Mouse (Mus musculus) testis, adult 2 months (tissue): ENCODE results near the gene Mapkapk2. TPM values are rescaled to one million over a fixed set of nuclear protein-coding genes. Genes with fewer than 3 reads are reported as not detected.

Experiments
- H3K27ac ChIP-seq: fragments of 200-500 bp; 2 replicates; pipeline ENCODE4 v1.5.1; 2012; ENCODE audit warnings: low read depth, low read length; ENCODE audit not compliant: control insufficient read depth, insufficient read depth
- H3K27me3 ChIP-seq: fragments of 200-500 bp; 2 replicates; pipeline ENCODE4 v1.6.1; 2012; ENCODE audit warnings: mild to moderate bottlenecking, low read length, moderate library complexity; ENCODE audit not compliant: control insufficient read depth, insufficient read depth
- H3K36me3 ChIP-seq: fragments of 200-500 bp; 2 replicates; pipeline ENCODE4 v1.6.1; 2012; ENCODE audit warnings: mild to moderate bottlenecking, low read length; ENCODE audit not compliant: control insufficient read depth, insufficient read depth
- H3K4me1 ChIP-seq: fragments of 200-500 bp; 2 replicates; pipeline ENCODE4 v1.6.1; 2012; ENCODE audit warnings: low read length; ENCODE audit not compliant: control insufficient read depth, insufficient read depth
- H3K4me3 ChIP-seq: fragments of 200-500 bp; 2 replicates; pipeline ENCODE4 v1.5.1; 2012; ENCODE audit warnings: low read depth, mild to moderate bottlenecking, low read length, moderate library complexity, mixed read lengths; ENCODE audit not compliant: control insufficient read depth
- CTCF ChIP-seq: fragments of 200-500 bp; IDR thresholded peaks from 2 replicates; pipeline ENCODE4 v1.5.1; 2012; ENCODE audit warnings: low read depth, mild to moderate bottlenecking, inconsistent platforms, low read length, moderate library complexity; ENCODE audit not compliant: control insufficient read depth, insufficient read depth, insufficient replicate concordance
- POLR2A ChIP-seq: fragments of 200-500 bp; IDR thresholded peaks from 2 replicates; pipeline ENCODE4 v1.6.1; 2012; ENCODE audit warnings: low read depth, mild to moderate bottlenecking, inconsistent platforms, low read length, moderate library complexity; ENCODE audit not compliant: control insufficient read depth
- polyA plus RNA-seq: library from polyadenylated mRNA; depleted of rRNA; stranded (reverse); fragments of >200 nt; gene quantifications from 2 replicates; pipeline ENCODE4 v1.2.3, GENCODE M21; 2012; rRNA removed

Gene Mapkapk2
- polyA plus RNA-seq, 1 experiment = 14.7 TPM

GRCm38 (mm10) chr1:131015281-131015680 is 82.3 kb downstream of the Mapkapk2 start:
- Histone ChIP-seq H3K4me3 (no peak overlapping the region), H3K27me3 (no peaks in the 10 kb centered on the region), H3K4me1 (no peaks in the 10 kb centered on the region), H3K36me3 (no peaks in the 10 kb centered on the region), H3K27ac (no peak overlapping the region)
- no peak for TF ChIP-seq CTCF
- no peak for TF ChIP-seq POLR2A

- Histone ChIP-seq H3K4me3 (no peak overlapping the region), H3K27ac (no peak overlapping the region), H3K27me3 (no peaks in the 10 kb centered on the region), H3K36me3 (no peaks in the 10 kb centered on the region), H3K4me1 (no peaks in the 10 kb centered on the region)
- TF ChIP-seq POLR2A = no peak
These were observed 83.7 kb downstream of the Mapkapk2 start for GRCm38 (mm10) chr1:131013926-131014325.

GRCm38 (mm10) chr1:131012494-131012893 is 85.1 kb downstream of the Mapkapk2 start:
- Histone ChIP-seq H3K4me3 (no peak overlapping the region), H3K27me3 (no peaks in the 10 kb centered on the region), H3K36me3 (no peaks in the 10 kb centered on the region), H3K4me1 (no peaks in the 10 kb centered on the region), H3K27ac (no peak overlapping the region)
- TF ChIP-seq POLR2A (no peak), CTCF (no peak)

- TF ChIP-seq POLR2A = no peak
- no peak for TF ChIP-seq CTCF
- H3K27me3 ChIP-seq = no peaks in the 10 kb centered on the region
- no peak overlapping the region for H3K4me3 ChIP-seq
- H3K4me1 ChIP-seq = no peaks in the 10 kb centered on the region
- H3K27ac ChIP-seq = no peak overlapping the region
- no peaks in the 10 kb centered on the region for H3K36me3 ChIP-seq
These were observed 87.1 kb downstream of the Mapkapk2 start for GRCm38 (mm10) chr1:131010201-131011153.

- H3K4me3 ChIP-seq = no peak overlapping the region
- no peaks in the 10 kb centered on the region for H3K27me3 ChIP-seq
- no peak for TF ChIP-seq CTCF
- TF ChIP-seq POLR2A = no peak
- H3K36me3 ChIP-seq = no peaks in the 10 kb centered on the region
- no peak overlapping the region for H3K27ac ChIP-seq
- peaks cover 5% of the 10 kb centered on the region for H3K4me1 ChIP-seq
These were observed 91.6 kb downstream of the Mapkapk2 start for GRCm38 (mm10) chr1:131006069-131006468.

Other genes starting within 250 kb of the Mapkapk2 start
- 18.7 and 29.0 TPM in 2 replicates for gene Fcmr, start 232.2 kb downstream of the Mapkapk2 start, polyA plus RNA-seq
- not detected in 2 replicates for gene Il24, start 210.4 kb downstream of the Mapkapk2 start, polyA plus RNA-seq
- not detected in 2 replicates for gene Il20, start 186.4 kb downstream of the Mapkapk2 start, polyA plus RNA-seq
- not detected in 2 replicates for gene Il19, start 157.7 kb downstream of the Mapkapk2 start, polyA plus RNA-seq
- gene Il10, start 78.0 kb downstream of the Mapkapk2 start, polyA plus RNA-seq = not detected in 2 replicates
- 102 and 113 TPM in 2 replicates for gene Dyrk3, start 40.5 kb upstream of the Mapkapk2 start, polyA plus RNA-seq
- 18.1 and 18.4 TPM in 2 replicates for gene Eif2d, start 55.4 kb upstream of the Mapkapk2 start, polyA plus RNA-seq
- gene Rassf5, start 147.4 kb upstream of the Mapkapk2 start, polyA plus RNA-seq = 1.1 and 1.5 TPM in 2 replicates
- gene Ikbke, start 181.8 kb upstream of the Mapkapk2 start, polyA plus RNA-seq = 1.4 and 1.9 TPM in 2 replicates